Mouse (Mus musculus) monocyte, adult 5-6 weeks (primary cell): ENCODE data around the gene Klhdc7a. TPM values are rescaled to one million over a fixed set of nuclear protein-coding genes. Genes with fewer than 3 reads are reported as not detected.

Experiments
- ATAC-seq: fragments of 153-309, 156-312 bp; replicated peaks from 2 replicates; pipeline ENCODE4 v1.8.0; 2017; ENCODE audit warnings: mild to moderate bottlenecking; ENCODE audit not compliant: low TSS enrichment, insufficient number of reproducible peaks, severe bottlenecking, poor library complexity, low FRiP score
- total RNA-seq: library from RNA; stranded (forward); fragments of 200-1000, 200-491, 200-594 nt; gene quantifications from 3 replicates; pipeline ENCODE4 v1.2.3, GENCODE M21; 2017

Klhdc7a gene
- not detected in 3 replicates for total RNA-seq

GRCm38 (mm10) chr4:139967922-139968321, at the start of gene Klhdc7a:
Klhdc7a (minus strand) TSS chr4:139968026.
- ATAC-seq = no peak

DNA sequence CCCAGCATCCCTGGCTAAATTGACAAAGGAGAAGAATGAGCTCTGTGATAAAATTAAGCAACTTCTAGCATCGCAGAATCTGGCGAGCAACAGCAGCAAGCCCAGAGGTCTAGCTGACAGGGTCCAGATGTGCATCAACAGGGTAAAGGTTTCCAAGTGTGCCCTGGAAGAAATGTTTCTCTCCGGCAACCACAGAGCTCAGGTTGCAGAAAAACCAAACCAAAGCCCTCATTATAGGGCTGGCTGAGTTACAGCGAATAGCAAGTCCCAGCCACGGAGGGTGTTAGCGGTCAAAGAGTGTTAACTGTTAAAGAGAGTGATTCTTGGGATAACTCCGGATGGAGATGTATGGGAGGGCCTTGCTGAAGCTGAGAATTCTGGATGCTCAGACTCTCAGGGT, 48.1 kb upstream of the Klhdc7a start:
- ATAC-seq = no peak

- ATAC-seq = no peak
Observed at GRCm38 (mm10) chr4:140010728-140011470, 43.1 kb upstream of the Klhdc7a start.

GRCm38 (mm10) chr4:140004932-140005331, 37.1 kb upstream of the Klhdc7a start:
- ATAC-seq = no peak

DNA sequence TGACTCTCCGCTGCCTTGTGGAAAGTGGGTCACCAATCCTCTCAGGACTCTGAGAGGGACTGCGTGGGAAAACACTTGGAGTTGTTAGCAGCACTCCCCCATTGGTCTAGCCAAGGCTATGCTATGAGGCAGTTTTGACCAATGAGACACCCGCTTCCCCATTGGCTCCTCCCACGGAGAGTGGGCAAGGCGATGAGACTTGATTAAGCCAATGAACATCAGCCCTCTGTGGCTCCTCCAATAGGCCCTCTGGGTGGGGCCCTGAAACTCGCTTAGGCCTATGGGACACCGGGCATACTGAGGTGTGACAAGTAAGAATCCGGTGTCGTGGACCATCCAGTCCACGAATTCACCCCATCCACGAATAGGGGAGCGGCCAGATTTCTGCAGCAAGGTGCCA, 36.3 kb upstream of the Klhdc7a start:
- ATAC-seq = no peak

DNA sequence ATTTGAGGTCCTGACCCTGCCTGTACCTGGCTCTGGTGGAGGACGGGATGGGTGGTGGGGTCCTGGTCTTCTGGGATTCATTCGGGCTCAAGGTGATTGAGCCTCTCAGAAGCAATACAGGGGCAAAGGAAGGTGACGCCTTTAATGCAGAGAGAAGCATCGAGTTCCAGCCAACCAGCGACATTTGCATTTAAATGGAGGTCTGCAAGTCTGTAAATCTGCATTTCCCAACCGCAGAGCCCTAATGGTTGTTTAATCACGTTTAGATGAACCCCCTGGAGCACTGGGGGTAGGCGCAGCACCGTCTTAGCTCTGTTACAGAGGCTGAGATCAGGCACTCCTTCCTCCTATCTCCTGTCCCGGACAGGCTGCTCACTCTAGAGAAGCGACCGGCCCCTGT, 34.2 kb upstream of the Klhdc7a start:
- no peak for ATAC-seq

DNA sequence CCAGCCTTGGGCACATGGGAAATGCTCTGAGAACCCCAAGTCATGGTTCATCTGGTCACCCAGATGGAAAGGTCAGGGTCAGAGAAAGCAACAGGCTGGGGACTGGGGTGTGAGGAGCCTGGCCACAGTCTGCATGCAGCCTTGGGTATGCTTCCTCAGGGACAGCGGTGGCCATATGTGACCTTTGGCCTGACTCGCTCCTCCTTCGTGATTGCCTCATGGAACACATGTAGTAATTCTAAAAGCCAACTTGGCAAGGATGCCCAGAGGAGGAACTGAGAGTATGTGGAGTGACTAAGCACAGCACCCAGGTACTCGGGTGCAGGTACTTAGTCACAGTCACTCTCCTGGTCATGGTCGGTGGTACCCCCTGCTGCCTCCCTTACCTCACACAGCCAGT, 33.1 kb upstream of the Klhdc7a start:
- ATAC-seq = no peak

GRCm38 (mm10) chr4:139999033-139999432, 31.2 kb upstream of the Klhdc7a start:
- no peak for ATAC-seq

- no peak for ATAC-seq
Observed at GRCm38 (mm10) chr4:139995659-139996058, 27.8 kb upstream of the Klhdc7a start.

DNA sequence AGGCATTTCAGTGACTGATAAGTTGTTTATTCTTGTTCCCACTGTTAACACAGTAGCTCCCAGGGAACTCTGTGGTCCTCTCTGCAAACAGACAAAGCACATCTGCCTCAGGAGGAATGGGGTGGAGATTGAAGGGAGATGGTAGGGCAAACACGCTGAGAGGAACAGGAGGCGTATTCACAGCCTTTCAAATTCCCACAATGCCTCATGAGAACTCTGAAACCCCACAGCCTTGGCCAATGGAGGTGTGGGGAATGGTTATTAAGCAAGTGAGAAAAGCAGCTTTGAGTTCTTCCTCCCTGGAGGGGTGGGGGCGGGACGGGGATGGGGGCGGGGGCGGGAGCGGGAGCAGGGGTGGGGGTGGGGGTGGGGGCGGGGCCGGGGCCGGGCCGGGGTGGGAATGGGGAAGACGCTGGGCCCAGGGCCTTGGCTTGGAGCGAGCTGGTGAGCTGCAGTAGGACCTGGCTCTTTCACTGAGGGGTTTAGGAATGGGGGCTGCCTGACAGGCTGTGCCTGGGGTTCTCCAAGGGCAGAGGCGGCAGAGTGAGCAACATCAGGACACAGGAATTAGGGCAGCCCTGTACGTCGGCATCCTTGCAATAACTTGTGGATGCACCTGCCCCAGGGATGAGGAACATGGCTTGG, 25.4 kb upstream of the Klhdc7a start:
- no peak for ATAC-seq

DNA sequence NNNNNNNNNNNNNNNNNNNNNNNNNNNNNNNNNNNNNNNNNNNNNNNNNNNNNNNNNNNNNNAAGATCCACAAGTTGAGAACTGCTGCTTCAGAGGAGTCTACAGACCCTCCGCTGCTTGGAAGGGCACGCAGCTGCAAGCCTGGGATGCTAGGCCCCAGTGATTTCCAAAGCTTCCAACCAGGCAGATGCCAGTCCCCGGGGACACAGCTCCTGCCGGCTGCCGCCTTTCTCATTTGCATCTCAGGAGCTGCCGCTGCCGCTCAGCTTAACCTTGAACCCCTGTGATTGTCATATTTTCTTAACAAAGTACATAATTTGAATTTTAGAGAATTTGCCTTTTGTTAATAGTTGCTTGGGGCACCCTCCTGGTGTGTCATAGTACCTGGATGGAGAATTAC, 19.1 kb upstream of the Klhdc7a start:
- no peak for ATAC-seq

GRCm38 (mm10) chr4:139978716-139979115, 10.9 kb upstream of the Klhdc7a start:
- no peak for ATAC-seq

DNA sequence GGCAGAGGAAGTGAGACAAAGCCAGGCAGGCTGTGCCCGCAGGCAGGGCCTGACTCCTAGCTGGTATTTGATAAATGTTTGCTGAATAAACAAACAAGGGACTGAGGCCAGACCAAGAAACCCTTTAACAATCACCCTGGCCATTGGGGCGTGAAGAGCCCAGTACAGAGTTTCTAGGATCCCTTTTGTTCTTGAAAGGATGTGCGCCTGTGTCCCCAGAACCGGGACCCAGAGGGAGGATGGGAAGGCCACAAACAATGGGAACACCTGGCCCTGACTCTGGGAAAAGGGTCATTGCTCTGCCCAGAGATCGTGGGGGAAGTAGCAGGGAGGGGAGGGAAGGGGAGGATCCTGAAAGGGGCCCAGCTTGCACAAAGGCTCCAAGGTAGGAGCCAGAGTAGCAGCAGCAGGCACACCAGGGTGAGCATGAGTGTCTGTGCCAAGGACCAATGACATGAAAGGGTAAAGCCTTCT, 9.5 kb upstream of the Klhdc7a start:
- ATAC-seq = no peak

DNA sequence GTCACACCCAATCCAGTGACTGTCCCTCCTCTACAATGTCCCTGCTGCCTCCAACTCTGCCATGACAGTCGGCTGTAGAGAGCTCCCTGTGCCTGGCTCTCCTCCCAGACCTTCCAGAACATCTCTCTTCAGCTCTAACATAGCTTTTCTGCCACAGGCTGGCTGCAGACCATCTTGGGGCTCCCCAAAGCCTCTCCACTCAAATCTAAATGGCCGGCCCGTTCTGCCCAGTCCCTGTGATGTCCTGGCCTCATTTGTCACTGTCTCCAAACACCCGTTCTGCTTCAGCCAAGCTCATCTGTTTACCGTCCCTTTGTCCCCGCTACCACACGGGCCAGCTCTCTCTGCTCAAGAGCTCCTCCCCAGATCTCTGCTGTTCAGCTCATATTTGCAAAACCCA, 6.7 kb upstream of the Klhdc7a start:
- no peak for ATAC-seq

DNA sequence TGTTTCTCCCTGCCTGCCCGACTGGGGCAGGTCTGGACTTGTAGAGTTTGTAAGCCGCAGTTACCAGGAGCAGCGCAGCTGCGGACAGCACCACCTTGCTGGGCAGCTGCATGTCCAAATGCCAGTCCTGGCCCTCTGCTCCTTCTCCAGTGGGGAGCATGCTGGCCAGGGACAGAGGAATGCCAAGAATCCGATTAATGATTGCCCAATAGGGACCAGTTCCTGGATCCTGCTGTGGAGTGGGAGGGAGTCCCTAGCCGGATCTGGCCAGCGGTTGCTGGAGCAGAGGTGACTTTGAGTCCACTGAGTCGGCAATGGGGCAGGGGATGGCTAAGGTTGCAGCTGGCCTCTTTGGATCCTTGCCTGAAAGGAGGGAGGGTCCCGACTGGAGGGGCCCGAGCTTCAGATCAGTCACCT, 343 bp downstream of the Klhdc7a start:
- ATAC-seq = no peak

DNA sequence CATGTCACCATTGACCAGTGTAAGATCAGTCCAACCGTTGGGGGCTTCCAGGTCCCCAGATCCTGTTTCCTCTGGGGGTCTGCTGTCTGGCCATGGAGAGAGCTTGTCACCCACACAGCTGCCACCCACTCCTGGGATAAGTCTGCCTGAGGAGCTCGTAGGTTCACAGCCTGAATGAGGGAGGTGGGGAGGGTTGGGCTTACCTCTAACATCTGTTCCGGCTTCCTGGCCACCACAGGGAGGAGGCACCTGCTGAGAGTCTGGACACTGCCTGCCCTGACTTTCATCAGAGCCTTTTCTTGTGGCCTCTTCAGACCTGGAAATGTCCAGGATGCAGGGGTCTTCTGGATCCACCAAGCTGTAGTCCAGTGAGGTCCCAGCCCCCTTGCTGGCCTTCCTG, 845 bp downstream of the Klhdc7a start:
- ATAC-seq = no peak

GRCm38 (mm10) chr4:139965596-139966185, 2.1 kb downstream of the Klhdc7a start:
- ATAC-seq = no peak

DNA sequence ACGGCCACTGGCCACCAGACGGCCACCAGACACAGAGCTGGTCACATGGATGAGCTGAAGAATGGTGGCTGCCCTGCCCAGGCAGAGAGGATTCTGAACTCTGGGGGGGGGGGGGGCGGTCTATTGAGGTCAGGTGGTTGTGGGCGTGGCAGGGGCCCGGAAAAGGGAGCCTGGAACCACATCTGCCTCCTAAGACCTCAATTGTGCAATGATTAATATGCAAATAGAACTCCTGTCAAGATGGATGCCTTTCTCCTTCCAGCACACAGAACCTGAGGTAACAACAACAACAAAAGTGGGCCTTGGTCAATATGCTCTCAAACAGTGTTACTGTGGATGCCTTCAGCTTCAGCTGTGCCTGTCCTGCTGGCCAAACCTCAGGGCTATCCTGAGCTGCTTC, 3.4 kb downstream of the Klhdc7a start:
- no peak for ATAC-seq

DNA sequence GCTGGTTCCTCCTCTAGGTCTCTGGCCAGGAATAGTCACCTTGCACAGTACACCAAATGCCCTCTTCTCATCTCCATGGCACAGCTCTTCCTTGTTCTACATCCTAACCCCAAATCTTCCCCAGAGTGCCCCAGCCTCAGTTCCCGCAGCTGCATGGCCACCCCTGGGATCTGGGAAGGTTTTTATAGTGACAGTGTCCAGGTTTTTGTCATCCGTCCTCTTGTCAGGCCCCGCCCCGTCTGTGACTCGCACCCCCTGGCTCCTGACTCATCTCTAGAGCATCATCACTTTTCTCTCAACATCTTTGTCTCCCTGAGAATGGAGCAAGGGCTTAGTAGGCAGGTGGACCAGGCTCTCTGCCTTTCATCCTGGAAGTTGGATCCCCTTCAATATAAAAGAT, 3.9 kb downstream of the Klhdc7a start:
- ATAC-seq = no peak

- ATAC-seq = no peak
Observed at GRCm38 (mm10) chr4:139963059-139963458, 4.8 kb downstream of the Klhdc7a start.
